Mouse (Mus musculus): ENCODE results near the gene Pard3. TPM values are rescaled to one million over a fixed set of nuclear protein-coding genes. Genes with fewer than 3 reads are reported as not detected.

The Pard3 gene
- total RNA-seq, 1 experiment from 2014 or later: 40.2 TPM

- DNase-seq: no peak
These were observed 375.9 kb downstream of the Pard3 start for GRCm38 (mm10) chr8:127439392-127440160.

GRCm38 (mm10) chr8:127440161-127440833 is 376.6 kb downstream of the Pard3 start:
- no peak for DNase-seq

GRCm38 (mm10) chr8:127440834-127441485 is 377.3 kb downstream of the Pard3 start:
- peak; percentile 65 for DNase-seq

GRCm38 (mm10) chr8:127447401-127447800 is 383.7 kb downstream of the Pard3 start:
- DNase-seq: no peak

GRCm38 (mm10) chr8:127449066-127449840 is 385.6 kb downstream of the Pard3 start:
- no peak for DNase-seq

GRCm38 (mm10) chr8:127450954-127451668 is 387.4 kb downstream of the Pard3 start:
- no peak for DNase-seq

GRCm38 (mm10) chr8:127452364-127452763 is 388.7 kb downstream of the Pard3 start:
- DNase-seq: no peak

- DNase-seq: no peak
These were observed 394.2 kb downstream of the Pard3 start for GRCm38 (mm10) chr8:127457901-127458300.

GRCm38 (mm10) chr8:127461173-127461572 is 397.5 kb downstream of the Pard3 start:
- no peak for DNase-seq

- peak; percentile 9 for DNase-seq
These were observed 398.8 kb downstream of the Pard3 start for GRCm38 (mm10) chr8:127462378-127462935.

GRCm38 (mm10) chr8:127464300-127464699 is 400.6 kb downstream of the Pard3 start:
- DNase-seq: no peak

GRCm38 (mm10) chr8:127472204-127472603 is 408.5 kb downstream of the Pard3 start:
- DNase-seq: no peak

GRCm38 (mm10) chr8:127480003-127480402 is 416.3 kb downstream of the Pard3 start:
- DNase-seq: no peak

- DNase-seq: no peak
These were observed 421.9 kb downstream of the Pard3 start for GRCm38 (mm10) chr8:127485618-127486017.

GRCm38 (mm10) chr8:127491963-127492362 is 428.3 kb downstream of the Pard3 start:
- DNase-seq: no peak

GRCm38 (mm10) chr8:127495226-127495780 is 431.6 kb downstream of the Pard3 start:
- DNase-seq: peak; percentile 24

GRCm38 (mm10) chr8:127498997-127499719 is 435.5 kb downstream of the Pard3 start:
- DNase-seq: no peak

GRCm38 (mm10) chr8:127499720-127500114 is 436.0 kb downstream of the Pard3 start:
- no peak for DNase-seq

GRCm38 (mm10) chr8:127500206-127500605 is 436.5 kb downstream of the Pard3 start:
- DNase-seq: no peak

GRCm38 (mm10) chr8:127501756-127502155 is 438.1 kb downstream of the Pard3 start:
- no peak for DNase-seq
